Mouse (Mus musculus) left cerebral cortex, adult 2 months (tissue): ENCODE data around the gene Asb18. TPM values are rescaled to one million over a fixed set of nuclear protein-coding genes. Genes with fewer than 3 reads are reported as not detected.
A peak's percentile ranks its signal among the peaks of the same experiment; 100 is the strongest.

Experiments
- DNase-seq, 2 experiments: peaks; one replicate each; pipeline ENCODE4 v3.0.0; 2021 to 2022; ENCODE audit warnings: low spot score in 2 of 2, mixed read lengths in 1 of 2; ENCODE audit errors: extremely low spot score in 1 of 2
- H3K27ac ChIP-seq: fragments of 200-600 bp; 2 replicates; pipeline ENCODE4 v1.8.1; 2022
- H3K4me3 ChIP-seq: fragments of 200-600 bp; 2 replicates; pipeline ENCODE4 v1.8.1; 2022
- CTCF ChIP-seq: fragments of 200-600 bp; IDR thresholded peaks from 2 replicates; pipeline ENCODE4 v1.8.1; 2022; ENCODE audit warnings: antibody characterized with exemption, mild to moderate bottlenecking, moderate library complexity
- intact Hi-C: fragments of 180-260 bp; cut with DNase I; formaldehyde crosslinking; loops from one replicate; pipeline ENCODE4 v1.15.1; 2025
- total RNA-seq, 2 experiments: library from RNA; stranded (reverse); gene quantifications; 2 replicates each; pipeline ENCODE4 v1.2.3; 2021

Asb18 gene
- total RNA-seq, 2 experiments from 2014 or later = 1.1 to 1.3 TPM

DNA sequence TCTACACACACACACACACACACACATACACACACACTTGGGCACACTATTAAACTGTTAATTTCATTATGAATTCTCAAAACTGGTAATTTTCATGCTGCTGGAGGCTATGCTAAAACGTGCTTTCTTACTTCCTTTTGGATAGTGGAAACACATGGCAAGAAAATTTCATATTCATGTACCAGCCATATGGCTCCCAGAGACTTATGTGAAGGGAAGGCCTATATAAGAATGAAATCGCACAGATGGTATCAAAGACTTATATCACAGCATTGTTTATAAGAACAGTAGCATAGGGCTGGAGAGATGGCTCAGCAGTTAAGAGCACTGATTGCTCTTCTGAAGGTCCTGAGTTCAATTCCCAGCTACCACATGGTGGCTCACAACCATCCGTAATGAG, 2.3 kb downstream of the Asb18 start:
- no peak overlapping the region for H3K4me3 ChIP-seq
- H3K27ac ChIP-seq = no peak overlapping the region
- intact Hi-C loops = no loop called here
- no peak for DNase-seq
- TF ChIP-seq CTCF = no peak

- DNase-seq = no peak
- intact Hi-C loops = no loop called here
- Histone ChIP-seq H3K4me3 (no peak overlapping the region), H3K27ac (no peak overlapping the region)
- no peak for TF ChIP-seq CTCF
These were observed 4.4 kb downstream of the Asb18 start for GRCm38 (mm10) chr1:90010077-90010476.

DNA sequence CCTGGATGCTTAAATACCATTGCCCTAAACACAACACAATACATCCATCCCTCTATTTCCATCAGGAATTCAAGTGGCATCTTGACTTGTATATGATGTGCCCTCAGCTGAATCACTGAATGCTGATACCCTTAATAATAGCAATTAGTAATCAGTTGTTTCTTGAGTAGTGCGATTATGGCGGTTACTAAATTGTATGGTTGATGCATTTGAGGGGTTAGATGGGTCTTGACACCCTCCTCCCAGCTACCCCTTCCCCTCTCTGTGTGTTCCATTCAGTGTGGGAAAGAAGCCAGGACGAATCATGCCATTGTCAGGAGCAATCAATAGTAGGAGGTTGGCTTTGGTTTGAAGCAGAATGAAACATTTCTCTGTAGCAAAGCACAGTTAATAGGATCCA, 5.3 kb downstream of the Asb18 start:
- no peak overlapping the region for H3K27ac ChIP-seq
- intact Hi-C loops = no loop called here
- TF ChIP-seq CTCF = no peak
- no peak overlapping the region for H3K4me3 ChIP-seq
- DNase-seq = no peak

DNA sequence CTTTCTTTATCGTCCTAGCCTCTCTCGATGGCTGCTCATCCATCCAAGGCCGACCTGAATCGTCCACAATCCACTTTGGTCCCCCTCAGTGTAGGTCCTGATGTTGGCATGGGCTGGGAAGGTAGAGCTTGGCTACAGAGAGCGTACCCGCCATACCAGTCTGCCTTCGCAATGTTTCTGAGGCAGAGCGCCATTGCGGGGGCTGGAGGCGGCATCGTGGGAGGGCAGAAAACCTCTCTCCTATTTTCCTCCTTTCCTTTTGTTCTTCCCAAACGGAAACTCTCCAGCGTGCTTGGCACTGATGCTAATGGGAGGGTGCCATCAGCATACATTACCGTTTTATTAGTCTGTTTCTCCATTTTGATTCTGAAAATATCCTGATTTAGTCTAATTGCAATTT, 7.8 kb downstream of the Asb18 start:
- Histone ChIP-seq H3K27ac (no peak overlapping the region), H3K4me3 (peak overlapping the region; percentile 32)
- intact Hi-C loops = no loop called here
- TF ChIP-seq CTCF = no peak
- peak; percentile 28 to 44 for DNase-seq

DNA sequence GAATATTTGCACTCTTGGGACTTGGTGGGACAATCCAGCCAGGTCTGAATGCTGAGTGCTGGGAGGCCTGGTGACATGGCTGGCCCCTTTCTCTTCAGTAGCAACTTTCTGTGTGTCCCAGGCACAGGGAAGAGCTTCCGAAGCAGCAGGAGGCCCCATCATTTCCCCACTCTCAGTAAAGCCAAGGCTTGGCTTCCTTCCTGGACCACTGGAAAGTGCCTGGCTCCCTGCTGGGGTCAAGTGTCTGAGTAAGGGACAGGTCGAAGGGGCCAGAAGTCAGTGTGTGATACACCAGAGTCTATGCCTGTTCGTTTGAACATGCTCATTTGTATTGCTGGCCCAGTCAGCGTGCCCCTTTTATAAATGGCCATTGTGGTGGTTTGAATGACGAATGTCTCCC, 13.5 kb downstream of the Asb18 start:
- intact Hi-C loops = no loop called here
- no peak for TF ChIP-seq CTCF
- no peak overlapping the region for H3K4me3 ChIP-seq
- peak overlapping the region; percentile 36 for H3K27ac ChIP-seq
- no peak for DNase-seq

DNA sequence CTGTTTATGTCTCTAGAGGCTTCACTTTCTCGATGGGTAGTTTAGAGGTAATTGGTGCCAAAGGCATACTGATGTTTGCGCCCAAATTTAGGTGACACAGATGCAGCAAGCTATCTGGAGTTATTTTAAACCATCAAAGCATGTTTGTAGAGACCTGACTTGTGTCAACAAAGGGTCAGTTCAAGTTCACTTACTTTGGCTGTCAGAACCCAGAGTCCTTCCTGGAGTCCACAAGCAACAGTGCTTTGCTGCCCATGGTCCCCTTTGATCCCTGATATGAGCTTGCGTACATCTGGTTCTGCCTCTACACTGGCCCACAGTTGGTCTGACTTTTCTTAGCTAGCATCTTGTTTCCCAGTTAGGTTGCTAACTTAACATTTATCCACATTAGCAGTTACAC, 14.6 kb downstream of the Asb18 start:
- TF ChIP-seq CTCF = no peak
- H3K4me3 ChIP-seq = no peak overlapping the region
- peak overlapping the region; percentile 30; the same call in 1 of the 2 replicates for H3K27ac ChIP-seq
- DNase-seq = no peak
- intact Hi-C loops = no loop called here

GRCm38 (mm10) chr1:89998696-89999095, 15.8 kb downstream of the Asb18 start:
- no peak overlapping the region for H3K4me3 ChIP-seq
- no peak for DNase-seq
- no peak overlapping the region for H3K27ac ChIP-seq
- TF ChIP-seq CTCF = no peak
- intact Hi-C loops = no loop called here

DNA sequence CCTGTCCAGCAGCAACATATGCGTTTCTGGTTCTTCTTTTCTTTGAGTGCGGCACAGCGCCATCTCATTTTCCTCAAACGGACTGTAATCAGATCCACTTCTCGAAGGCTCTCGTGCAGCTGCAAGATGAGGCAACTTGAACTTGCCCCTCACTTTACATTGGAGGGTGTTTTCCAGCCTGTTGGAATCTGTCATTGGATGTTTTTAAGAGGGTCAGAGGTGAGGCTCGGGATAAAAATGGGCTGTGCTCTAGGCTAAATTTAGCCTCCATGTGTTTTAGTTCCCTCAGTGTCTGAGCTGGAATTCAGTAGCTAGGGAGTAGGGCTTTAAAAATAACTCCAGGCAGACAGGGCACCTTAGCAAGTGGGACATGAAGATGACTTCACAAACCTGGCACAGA, 16.4 kb downstream of the Asb18 start:
- H3K27ac ChIP-seq = no peak overlapping the region
- no peak for TF ChIP-seq CTCF
- H3K4me3 ChIP-seq = no peak overlapping the region
- no peak for DNase-seq
- intact Hi-C loops = no loop called here

GRCm38 (mm10) chr1:89992256-89992655, 22.2 kb downstream of the Asb18 start:
- Histone ChIP-seq H3K4me3 (no peak overlapping the region), H3K27ac (no peak overlapping the region)
- no peak for DNase-seq
- TF ChIP-seq CTCF = no peak
- intact Hi-C loops = no loop called here

GRCm38 (mm10) chr1:89977261-89977660, 37.2 kb downstream of the Asb18 start:
- no peak for TF ChIP-seq CTCF
- DNase-seq = no peak
- no peak overlapping the region for H3K27ac ChIP-seq
- H3K4me3 ChIP-seq = no peak overlapping the region
- intact Hi-C loops = no loop called here

DNA sequence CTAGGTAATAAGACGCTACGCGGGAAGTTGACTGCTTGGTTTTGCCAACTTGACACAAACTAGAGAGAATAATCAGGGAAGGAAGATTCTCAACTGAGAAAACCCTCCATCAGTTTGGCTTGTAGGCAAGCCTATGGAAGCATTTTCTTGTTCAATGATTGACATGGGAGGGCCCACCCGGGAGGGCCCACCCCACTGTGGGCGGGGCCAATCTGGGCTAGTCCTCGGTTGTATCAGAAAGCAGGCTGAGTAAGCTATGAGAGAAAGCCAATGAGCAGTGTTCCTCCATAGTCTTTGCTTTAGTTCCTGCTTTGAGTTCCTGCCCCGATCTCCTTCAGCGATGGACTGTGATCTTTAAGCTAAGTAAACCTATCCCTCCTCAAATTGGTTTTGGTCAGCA, 38.1 kb downstream of the Asb18 start:
- H3K27ac ChIP-seq = no peak overlapping the region
- intact Hi-C loops = no loop called here
- no peak for TF ChIP-seq CTCF
- DNase-seq = no peak
- no peak overlapping the region for H3K4me3 ChIP-seq

- Histone ChIP-seq H3K4me3 (no peak overlapping the region), H3K27ac (no peak overlapping the region)
- no peak for TF ChIP-seq CTCF
- intact Hi-C loops = no loop called here
- no peak for DNase-seq
These were observed 39.9 kb downstream of the Asb18 start for GRCm38 (mm10) chr1:89974541-89974940.

- H3K27ac ChIP-seq = no peak overlapping the region
- intact Hi-C loops = no loop called here
- no peak for TF ChIP-seq CTCF
These were observed 42.6 kb downstream of the Asb18 start for GRCm38 (mm10) chr1:89971848-89972247.

DNA sequence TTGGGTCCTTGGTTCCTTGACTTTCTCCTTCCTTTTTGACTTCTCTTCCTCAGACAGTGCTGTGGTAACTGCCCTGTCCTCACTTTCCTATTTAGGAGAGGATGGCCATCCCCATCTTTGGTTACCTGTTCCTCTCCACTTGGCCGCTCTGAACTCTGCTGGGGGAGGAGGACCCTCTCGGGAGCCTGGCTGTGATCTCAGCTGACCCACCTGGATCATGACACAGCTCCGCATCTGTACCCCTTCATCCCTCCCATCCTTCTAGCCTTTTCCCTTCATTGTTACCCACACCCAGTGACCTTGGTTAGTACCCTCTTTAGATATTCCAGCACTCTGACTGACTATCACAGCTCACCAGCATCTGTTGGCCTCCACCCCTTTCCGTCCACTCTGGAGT, 44.8 kb downstream of the Asb18 start:
- no peak overlapping the region for H3K4me3 ChIP-seq
- intact Hi-C loops = no loop called here
- DNase-seq = no peak
- H3K27ac ChIP-seq = no peak overlapping the region
- TF ChIP-seq CTCF = no peak

More at GRCm38 (mm10) chr1:89971848-89972247, 42.6 kb downstream of the Asb18 start:
- no peak overlapping the region for H3K4me3 ChIP-seq
- no peak for DNase-seq
